Mouse (Mus musculus) adipocyte (in vitro differentiated cells): ENCODE measurements at regions not wholly inside any gene's neighbourhood (a gene's known extent, or its start where the extent isn't known, plus 50 kb on each side); places are given as distances from the start of the nearest gene placed in this dataset.
A peak's percentile ranks its signal among the peaks of the same experiment; 100 is the strongest.

Experiments used
- DNase-seq: peaks from one replicate; pipeline ENCODE4 v3.0.0-alpha.2; 2016; ENCODE audit warnings: low spot score

DNA sequence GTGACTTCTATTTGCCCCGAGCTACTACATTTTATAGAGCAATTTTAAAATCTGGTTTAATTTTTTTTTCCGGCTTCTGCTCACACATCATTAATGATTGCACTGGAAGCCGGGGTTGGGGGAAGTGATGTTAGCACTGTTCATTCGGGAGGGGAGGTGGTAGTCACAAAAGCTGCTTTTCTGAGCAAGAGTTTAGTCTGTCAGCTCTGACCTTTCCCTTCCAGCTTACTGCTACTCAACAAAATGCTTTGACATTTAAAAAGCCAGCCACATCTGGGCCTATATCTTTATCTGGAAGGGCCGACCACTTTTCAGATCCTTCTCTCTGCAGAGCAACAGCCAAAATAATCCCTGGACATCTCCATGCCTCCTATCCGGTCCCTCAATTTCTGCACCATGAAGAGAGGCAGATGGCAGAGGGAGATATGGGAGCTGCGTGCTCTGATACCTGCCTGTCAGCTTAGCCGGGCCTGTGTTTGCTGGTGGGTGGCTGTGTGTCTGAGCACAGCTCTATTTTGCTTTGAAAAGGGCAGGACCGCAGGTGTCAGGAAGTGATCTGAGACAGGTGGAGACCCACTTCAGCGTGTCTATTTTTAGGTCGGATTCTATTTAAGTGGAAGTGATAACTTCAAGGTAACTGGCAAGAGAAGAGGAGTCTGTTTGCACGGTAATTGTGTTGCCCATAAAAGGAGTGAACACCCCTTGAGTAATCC is 63.1 kb downstream of the Kcnf1 start:
- DNase-seq = no peak

DNA sequence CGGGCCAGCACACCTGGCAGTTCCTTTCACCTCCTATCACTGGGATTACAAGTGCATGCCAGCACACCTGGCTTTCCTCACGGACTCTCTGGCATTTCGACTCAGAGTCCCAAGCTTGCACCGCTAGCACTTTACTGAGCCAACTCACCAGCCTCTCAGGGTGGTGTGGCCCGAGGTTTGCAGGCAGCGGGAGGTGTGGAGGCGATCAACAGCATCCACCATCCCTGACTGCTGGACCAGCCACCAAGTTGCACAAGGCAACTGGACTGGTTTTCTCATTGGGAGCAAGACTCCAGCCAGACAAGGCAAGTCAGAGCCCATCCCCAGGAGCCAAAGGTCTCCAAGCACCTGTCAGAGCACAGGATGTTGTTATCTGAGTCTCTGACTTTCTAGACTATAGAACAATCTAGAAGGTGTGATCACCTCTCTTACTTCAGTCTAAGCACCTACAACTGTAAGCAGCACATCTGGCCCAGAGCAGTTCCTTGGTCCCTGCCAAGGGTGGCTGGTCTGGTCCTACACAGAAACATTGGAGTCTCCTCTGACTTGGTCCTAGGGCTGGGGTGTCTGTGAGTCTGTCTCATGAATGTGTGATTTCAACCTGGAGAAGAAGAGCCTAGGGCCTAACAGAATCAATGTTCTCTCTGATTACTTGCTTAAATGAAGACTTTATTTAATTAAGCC is 63.8 kb downstream of the Kcnf1 start:
- no peak for DNase-seq

DNA sequence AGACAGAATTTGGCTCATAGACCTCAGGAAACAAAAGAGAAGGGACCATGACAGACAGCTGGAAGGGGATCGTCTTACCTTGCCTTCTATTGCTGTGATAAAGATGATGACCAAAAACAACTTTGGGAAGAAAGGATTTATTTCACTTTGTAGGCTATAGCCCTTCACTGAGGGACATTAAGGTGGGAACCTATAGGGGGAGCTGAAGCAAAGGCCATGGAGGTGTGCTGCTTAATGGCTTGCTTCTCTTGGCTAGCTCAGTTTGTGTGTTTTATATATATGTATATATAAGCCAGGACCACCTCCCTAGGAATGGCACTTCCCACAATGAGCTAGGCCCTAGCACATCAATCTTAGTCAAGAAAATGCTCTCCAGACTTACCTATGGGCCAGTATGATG is 70.5 kb downstream of the Kcnf1 start:
- no peak for DNase-seq

DNA sequence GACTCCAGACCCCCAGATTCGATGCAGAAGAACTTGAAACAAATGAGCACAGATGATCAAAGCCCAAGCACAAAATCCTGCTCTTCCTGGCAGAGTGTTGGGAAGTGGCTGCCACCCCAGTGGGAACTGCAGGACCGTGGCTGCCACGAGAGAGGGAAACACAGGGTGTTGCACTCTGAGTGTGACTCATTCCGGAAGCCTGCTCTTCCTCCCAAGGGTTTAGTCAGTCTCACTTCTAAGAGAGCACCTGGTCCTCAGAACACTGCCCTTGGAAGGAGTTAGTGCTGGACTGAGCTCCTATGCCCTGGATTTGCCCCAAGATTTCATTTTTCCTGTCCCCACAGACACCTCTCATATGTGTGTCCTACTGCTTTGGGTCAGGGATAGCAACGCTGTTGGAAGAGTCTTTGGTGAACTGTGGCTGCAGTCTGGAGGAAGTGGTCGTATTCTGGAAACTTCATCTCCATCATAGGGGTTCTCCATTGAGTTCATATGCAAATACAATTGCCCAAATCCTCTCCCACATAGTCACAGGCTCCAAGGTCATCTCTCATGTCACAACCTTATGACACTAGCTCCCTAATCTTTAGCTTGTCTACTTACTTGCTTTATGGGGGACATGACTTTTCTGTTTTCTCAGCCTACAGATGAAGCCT is 71.5 kb downstream of the Kcnf1 start:
- no peak for DNase-seq

DNA sequence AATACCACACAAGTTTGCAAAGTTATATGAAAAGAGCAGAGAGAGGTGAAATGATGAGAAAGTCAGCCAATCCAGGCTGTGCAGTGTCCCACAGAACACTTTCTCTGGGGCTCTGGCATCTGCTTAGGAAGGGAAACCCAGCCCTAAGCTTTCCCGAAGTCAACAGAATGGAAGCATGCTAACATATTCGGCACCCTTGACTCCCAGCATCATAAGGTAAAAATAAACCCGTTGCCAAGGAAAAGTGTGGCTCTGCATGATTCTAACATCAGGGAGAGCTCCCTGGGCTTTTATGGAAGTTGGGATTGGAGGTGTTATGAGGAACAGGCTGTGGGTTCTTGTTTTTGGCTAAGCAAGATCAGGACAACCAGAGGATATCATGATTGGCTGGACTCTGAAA is 74.8 kb downstream of the Kcnf1 start:
- no peak for DNase-seq

DNA sequence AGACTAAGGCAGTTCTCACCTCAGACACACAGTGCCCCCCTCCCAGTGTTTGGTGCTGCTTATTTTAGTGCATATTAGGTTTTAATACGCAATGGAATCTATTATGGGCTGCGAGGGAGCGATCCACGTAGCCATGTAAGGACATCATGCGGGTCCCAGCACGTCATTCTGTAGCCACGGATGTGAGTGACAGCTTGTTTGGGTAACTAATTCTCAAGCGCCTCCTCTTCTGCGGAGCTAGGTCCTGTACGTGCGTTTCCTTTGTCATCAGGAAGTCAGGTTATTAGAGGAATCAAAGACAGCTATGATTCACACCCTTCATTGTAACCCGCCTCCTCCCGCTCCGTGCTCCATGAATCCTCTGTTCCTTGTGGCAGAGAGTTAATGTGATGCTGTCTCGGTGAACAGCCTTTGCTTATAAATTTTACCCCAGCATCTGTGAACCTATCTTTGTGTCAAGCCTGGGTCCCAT is 78.9 kb downstream of the Kcnf1 start:
- no peak for DNase-seq

DNA sequence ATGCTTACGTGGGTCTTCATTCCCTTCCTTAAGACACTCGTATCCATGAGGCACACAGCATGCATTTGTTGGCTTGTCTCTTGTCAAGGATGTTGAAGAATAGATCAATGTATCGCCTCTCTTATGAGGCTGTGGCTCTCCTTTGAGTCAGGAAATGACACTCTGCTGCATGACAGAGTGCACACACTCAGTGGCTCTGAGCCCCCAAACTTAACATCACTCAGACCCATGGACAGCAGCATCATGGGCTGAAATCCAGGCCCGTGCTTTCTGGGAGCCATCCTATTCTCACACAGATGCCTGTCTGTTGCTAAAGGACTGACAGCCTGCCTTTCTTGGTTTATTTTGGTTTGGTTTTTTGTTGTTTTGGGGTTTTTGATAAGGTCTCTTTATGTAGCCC is 81.9 kb downstream of the Kcnf1 start:
- no peak for DNase-seq

DNA sequence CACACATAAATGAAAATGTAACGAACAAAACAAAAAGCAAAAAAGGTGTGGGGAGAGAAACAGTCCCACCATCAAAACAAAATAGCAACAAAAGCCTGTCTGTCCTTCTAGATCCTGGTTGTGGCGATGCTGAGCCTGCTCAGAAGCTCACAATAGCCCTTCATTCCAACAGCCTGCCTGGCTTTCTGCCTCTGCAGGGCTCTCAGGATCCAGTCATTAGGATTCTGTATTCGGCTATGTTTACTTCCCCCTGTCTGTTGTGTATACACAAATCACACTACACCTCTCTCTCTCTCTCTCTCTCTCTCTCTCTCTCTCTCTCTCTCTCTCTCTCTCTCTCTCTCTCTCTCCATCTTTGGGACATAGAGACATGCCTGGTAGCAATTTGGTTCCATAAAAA is 82.2 kb upstream of the 2410004P03Rik start:
- no peak for DNase-seq

DNA sequence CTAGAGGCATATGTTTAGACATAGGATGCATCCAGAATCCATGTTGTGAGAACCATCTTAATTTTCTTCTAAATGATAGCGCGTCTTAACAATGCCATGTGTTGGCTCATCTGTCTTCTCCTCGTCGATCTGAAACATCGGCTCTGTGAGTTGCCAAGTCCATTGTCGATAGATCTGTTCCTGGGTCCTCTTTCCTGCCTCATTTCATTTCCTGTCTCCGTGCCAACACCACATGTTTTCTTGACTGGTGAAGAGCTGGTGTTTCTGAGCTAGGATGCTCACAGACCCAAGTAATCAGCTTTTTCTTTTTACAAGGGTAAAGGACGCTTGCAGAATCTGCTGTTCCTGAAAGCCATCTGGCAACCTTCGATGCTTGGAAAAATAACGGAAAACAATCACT is 79.5 kb upstream of the 2410004P03Rik start:
- DNase-seq = peak; percentile 7

DNA sequence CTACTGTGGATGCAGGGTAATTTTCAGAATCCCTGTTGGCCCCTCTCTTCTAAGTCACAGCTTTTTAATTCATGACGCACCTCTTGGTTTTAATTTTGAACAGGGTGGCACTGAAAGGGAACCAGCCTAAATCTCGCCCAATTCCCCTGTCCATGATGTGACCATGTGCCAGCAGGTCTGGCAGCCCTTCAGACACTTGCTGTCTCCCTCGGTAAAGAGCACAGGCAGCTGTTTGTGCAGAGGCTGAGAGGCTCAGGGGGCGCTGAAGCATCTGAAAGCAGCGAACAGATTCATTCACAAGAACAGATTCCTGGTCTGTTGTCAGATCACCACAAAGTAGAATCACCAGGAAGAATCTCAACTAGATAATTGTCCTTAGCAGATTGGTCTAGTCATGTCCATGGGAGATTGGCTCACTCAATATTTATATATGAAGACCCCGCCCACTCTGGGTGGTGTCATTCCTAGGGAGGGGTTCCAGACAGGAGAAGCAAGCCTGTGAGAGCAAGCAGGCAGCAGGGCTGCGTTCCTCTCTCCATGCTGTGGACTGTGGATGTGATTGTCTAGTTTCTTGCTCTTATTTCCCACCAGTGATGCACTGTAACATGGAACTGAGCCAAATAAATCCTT is 78.3 kb upstream of the 2410004P03Rik start:
- no peak for DNase-seq

DNA sequence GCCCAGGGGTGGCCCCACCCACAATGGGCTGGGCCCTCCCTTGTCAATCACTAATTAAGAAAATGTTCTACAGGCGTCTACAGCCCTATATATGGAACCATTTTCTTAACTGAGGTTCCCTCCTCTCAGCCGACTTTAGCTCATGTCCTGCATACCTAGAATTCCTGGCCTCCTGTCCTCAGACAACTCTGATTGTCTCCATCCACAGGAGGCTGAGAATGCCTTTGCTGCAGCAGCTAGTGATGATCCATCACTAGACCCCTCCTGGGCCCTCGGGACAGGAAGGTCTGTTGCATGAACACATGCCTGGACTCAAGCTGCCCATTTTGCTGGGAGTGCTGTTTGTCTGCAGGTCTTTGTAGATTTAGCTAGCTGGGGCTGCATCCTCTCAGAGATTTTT is 75.9 kb upstream of the 2410004P03Rik start:
- no peak for DNase-seq

DNA sequence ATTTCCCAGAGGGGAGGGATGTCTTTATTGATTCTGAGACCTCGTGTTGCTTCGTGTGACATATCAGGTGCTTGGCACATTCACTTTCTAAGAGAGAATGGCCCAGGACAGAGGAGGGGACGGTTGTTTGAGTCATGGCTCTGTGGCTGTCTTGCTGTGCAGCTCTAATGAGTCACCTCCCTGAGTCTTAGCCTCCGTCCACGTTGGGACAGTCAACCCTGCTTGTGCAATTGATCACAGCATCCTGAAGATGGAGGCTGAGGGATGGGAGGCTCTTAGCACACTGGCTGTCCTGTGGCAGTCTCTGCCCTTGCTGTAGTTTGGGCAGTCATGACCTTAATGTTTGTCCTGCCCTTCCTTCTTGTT is 73.7 kb upstream of the 2410004P03Rik start:
- DNase-seq = no peak

DNA sequence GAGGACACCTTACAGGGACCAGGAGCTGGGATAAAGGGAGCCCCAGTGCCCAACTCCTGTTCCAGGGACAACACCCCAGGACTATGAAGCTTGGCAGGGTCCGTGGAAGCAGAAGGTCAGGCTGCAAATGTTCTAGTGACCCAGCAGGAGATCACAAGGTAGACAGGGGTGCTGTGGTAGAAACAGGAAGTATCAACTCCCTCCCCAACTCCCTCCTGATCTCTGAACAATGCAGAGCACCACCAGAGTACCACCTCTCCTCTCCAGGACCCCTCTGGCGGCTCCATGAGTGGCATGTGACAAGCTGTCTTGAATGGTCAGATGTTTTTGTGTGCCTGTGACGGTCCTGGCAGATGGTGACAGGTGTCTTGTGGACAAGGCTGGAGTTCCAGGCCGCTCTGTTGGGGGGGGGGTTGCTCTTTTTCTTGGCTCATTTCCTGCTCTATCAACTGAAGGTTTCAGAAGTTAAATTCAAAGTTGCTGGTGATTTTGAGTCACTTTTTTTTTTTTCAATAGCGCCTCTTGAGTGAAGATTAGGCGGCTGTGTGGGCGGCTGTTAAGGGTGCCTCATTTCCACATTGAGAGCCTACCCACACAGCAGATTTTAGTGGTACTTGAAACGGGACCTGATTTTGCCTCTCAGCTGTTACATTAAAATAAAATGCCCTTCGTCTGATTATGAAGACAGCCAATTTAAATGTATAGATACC is 73.1 kb upstream of the 2410004P03Rik start:
- DNase-seq = no peak

DNA sequence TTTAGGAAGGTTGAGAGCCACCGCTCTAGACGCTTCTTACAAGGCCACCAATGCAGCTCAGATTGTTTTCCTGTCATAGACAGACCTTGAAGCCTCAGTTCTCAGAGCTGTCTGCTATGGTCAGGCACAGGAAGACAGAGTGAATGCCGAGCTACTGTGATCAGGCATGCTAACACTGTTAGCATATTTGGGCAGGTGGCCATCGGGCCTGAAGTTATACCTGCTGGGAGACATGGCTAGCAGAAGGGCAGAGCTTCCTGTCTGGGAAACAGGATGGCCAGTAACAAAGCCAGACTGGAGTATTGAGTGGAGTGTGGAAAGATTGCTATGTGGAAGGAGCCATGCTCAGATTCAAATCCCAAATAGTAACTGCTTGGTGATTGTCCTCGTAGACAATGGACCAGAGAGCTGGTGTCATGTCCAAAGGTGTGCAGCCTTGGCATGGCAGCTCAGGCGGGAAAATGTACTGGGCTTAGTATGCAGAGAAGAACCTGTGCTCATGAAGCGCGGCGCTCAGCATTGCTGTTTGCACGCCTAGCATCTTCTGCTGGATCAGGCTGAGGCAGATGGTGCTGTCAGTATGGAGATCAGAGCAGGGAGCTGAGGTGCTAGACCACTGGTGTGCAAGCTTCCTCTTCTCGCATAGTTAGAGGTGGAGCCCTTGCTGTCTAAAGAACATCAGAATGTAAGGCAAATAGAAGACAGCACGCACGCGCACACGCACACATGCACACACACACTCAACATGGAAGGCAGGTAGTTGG is 60.3 kb upstream of the 2410004P03Rik start:
- DNase-seq = no peak

DNA sequence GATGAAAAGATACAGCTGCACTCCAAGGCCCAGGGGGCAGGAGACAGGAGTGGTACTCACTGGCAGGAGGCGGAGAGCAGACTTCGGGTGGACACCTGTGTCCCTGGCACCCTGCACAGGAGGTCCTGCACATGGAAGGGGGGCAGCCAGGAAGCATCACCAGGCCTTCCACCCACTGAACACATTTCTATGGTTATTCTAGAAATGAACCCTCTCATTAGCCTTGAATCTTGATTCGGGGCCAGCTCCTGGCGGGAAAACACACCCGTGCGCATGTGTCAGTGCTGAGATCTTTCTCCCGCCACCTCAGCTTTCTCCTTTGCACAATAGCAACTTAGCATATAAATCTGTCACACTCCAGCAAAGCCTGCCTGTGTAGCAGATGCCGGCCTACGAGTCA is 58.3 kb upstream of the 2410004P03Rik start:
- no peak for DNase-seq

DNA sequence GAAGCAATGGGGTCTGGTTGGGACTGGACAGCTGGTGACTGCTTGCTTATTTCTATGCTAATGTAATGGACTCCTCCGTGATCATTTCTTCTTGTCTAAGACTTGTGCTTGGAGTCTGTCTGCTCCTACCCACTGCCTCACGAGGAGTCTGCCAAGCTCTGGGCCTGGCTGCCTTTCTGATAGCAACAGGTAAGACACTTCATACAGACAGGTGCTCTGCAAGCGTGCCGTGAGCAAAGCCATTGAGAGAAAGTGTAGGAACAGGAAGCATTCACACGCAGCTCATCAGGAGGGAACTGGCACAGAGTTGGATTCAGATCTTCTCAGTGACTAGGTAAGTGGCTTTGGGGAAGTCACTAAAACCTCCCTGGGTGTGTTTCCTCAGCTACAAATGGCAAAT is 57.6 kb upstream of the 2410004P03Rik start:
- no peak for DNase-seq

DNA sequence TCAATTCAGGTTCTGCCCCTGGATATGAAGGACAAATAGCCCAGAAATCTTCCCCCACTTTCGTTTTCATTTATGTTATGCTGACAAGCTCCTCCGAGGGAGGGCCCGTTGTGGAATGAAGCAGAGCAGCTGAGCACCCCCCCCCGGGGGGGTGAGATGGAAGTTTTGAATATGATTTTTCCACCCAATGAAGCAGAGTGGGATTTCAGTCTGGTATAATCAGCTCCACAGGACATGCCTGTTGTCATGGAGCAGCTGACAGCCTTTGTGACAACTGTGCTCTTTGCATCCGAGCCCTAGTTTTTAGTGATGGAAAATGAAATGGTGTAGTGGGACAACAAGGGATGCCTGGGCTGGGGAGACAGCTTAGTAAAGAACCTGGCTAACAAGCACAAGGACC is 52.4 kb upstream of the 2410004P03Rik start:
- DNase-seq = no peak
